Mouse (Mus musculus) naive thymus-derived CD4-positive, alpha-beta T cell, adult 2 months (primary cell): ENCODE results near the gene Rbm8a2.

Experiments
- DNase-seq: peaks from one replicate; pipeline ENCODE4 v3.0.0-alpha.2; 2011; ENCODE audit warnings: low read depth

Gene Rbm8a2

DNA sequence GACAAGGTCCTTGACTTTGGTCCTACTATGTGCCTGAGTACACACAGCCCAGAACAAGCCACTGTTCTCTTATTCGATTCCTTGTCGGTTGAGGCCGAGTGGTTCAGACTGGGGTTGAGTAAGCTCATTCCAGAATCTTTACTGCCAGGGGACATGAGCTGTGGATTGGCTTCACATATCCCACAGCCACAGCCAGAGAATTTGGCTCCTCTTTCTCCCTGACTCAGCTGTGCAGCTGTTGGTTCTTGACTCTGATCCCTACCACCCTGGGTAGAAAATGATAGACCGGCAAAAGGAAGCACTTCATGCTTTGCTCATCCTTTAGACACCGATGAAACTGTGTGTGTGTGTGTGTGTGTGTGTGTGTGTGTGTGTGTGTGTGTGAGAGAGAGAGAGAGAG lies 47.5 kb downstream of the Rbm8a2 start:
- DNase-seq: no peak
